Mouse (Mus musculus) midbrain, embryonic 14.5 days (tissue): ENCODE measurements at regions not wholly inside any gene's neighbourhood (a gene's known extent, or its start where the extent isn't known, plus 50 kb on each side); places are given as distances from the start of the nearest gene placed in this dataset.

Experiments
- ATAC-seq: fragments of 200-750 bp; cut with Nextera tagmentation; 2 replicates; pipeline ENCODE4 v1.8.0; 2017; ENCODE audit warnings: moderate number of reproducible peaks, moderate library complexity; ENCODE audit not compliant: low FRiP score, low TSS enrichment
- DNase-seq: peaks from one replicate; pipeline ENCODE4 v3.0.0-alpha.2; 2015
- H3K27ac ChIP-seq: fragments of 300-500 bp; sonication (generic); replicated peaks from 2 replicates; pipeline ENCODE4 v1.5.1; 2014; ENCODE audit warnings: mild to moderate bottlenecking, low read depth, low read length, moderate library complexity
- H3K27me3 ChIP-seq: fragments of 300-500 bp; sonication (generic); 2 replicates; pipeline ENCODE4 v1.6.1; 2014; ENCODE audit warnings: low read length, control low read depth, mixed read lengths; ENCODE audit not compliant: control insufficient read depth, insufficient read depth
- H3K36me3 ChIP-seq: fragments of 300-500 bp; sonication (generic); 2 replicates; pipeline ENCODE4 v1.6.1; 2014; ENCODE audit warnings: low read length, control low read depth; ENCODE audit not compliant: control insufficient read depth, insufficient read depth
- H3K4me1 ChIP-seq: fragments of 300-500 bp; sonication (generic); 2 replicates; pipeline ENCODE4 v1.6.1; 2014; ENCODE audit warnings: mild to moderate bottlenecking, antibody characterized with exemption, low read length, control low read depth; ENCODE audit not compliant: control insufficient read depth, insufficient read depth
- H3K4me2 ChIP-seq: fragments of 300-500 bp; sonication (generic); 2 replicates; pipeline ENCODE4 v1.6.1; 2014; ENCODE audit warnings: mild to moderate bottlenecking, low read length, moderate library complexity
- H3K4me3 ChIP-seq: fragments of 300-500 bp; sonication (generic); replicated peaks from 2 replicates; pipeline ENCODE4 v1.5.1; 2014; ENCODE audit warnings: low read depth, low read length
- H3K9ac ChIP-seq: fragments of 300-500 bp; sonication (generic); replicated peaks from 2 replicates; pipeline ENCODE4 v1.6.1; 2014; ENCODE audit warnings: mild to moderate bottlenecking, low read length, moderate library complexity
- H3K9me3 ChIP-seq: fragments of 300-500 bp; sonication (generic); 2 replicates; pipeline ENCODE4 v1.6.1; 2016; ENCODE audit warnings: low read length, control low read depth, mixed read lengths; ENCODE audit not compliant: control insufficient read depth
- WGBS: fragments of 180-500 bp; shearing (Covaris S2); extraction: QIAGEN DNeasy Blood & Tissue Kit; methylation state at CpG from one replicate; pipeline ENCODE4 v1.1.7; 2014; 5-methylcytosine and 5-hydroxymethylcytosine counted together

DNA sequence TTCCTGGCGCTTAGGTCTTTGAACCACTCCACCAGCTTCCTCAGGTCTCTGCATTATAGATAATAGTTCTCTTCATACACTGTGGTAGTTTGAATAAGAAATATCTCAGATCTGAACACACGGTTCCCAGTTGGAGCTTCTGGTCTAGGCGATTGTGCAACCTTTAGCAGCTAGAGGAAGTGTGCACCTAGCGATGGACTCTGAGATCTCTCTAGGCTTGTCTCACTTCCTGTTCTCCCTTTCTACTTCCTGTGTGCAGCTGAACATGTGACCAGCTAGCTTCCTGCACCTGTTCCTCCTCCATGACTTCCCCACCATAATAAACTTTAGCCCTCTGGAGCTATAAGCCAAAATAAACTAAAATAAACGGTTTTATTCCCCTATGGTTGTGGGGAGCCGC lies 62.9 kb upstream of the Cdyl2 start:
- Histone ChIP-seq H3K4me2 (no peak overlapping the region), H3K4me1 (no peaks in the 10 kb centered on the region), H3K9me3 (no peaks in the 10 kb centered on the region), H3K9ac (no peak overlapping the region), H3K4me3 (no peak overlapping the region), H3K36me3 (no peaks in the 10 kb centered on the region), H3K27ac (no peak overlapping the region), H3K27me3 (no peaks in the 10 kb centered on the region)
- WGBS = 94% methylated on average over 6 of the region's 6 CpGs
- ATAC-seq = no peak
- no peak for DNase-seq

DNA sequence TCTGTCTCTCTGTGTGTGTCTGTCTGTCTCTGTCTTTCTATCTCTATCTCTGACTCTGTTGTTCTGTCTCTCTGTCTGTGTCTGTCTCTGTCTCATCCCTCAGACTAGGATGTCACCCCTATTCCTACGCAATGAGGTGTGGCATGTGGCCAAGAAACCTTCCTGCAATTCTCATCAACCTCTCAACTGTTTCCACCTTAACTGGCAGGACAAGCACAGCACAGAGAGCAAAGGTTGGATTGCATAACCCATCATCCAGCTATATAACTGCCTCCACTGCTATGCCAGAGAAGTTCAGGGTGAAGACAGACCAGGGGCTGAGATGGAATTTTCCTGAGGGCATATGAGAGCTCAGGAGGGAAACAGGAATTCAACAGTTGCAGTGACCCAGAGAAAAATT lies 60.3 kb upstream of the Cdyl2 start:
- Histone ChIP-seq H3K4me3 (no peak overlapping the region), H3K27me3 (no peaks in the 10 kb centered on the region), H3K36me3 (no peaks in the 10 kb centered on the region), H3K27ac (no peak overlapping the region), H3K4me2 (no peak overlapping the region), H3K4me1 (no peaks in the 10 kb centered on the region), H3K9me3 (no peaks in the 10 kb centered on the region), H3K9ac (no peak overlapping the region)
- no peak for DNase-seq
- ATAC-seq = no peak
- 91% methylated on average over 1 of the region's 1 CpGs for WGBS

DNA sequence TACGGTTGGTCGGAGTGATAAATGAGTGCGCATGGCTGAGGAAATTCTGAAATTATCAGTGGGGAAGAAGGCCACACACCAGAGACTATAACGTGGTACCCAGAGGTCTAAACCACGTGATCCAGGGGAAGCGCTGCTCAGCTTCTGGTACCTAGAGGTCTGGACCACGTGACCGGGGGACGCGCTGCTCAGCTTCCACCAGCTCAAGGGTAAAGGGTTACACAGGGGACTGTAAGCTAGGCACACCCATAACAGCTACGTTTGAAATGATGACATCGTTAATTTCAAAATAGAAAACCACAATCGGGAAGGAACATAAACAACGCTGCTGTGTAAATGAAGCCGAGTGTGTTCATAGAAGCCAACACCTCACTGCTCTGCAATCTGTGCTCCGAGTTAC lies 57.5 kb upstream of the Cdyl2 start:
- H3K27ac ChIP-seq = no peak overlapping the region
- no peak for ATAC-seq
- H3K9me3 ChIP-seq = peaks cover 3% of the 10 kb centered on the region; the same call in 1 of the 2 replicates
- no peak overlapping the region for H3K4me3 ChIP-seq
- H3K4me1 ChIP-seq = no peaks in the 10 kb centered on the region
- no peak for DNase-seq
- H3K27me3 ChIP-seq = no peaks in the 10 kb centered on the region
- no peaks in the 10 kb centered on the region for H3K36me3 ChIP-seq
- no peak overlapping the region for H3K4me2 ChIP-seq
- no peak overlapping the region for H3K9ac ChIP-seq
- WGBS = 90% methylated on average over 16 of the region's 16 CpGs
